Mouse (Mus musculus): ENCODE results near the gene Wscd2. TPM values are rescaled to one million over a fixed set of nuclear protein-coding genes. Genes with fewer than 3 reads are reported as not detected.

Gene Wscd2
- polyA plus RNA-seq, 1 experiment = not detected

GRCm38 (mm10) chr5:113471417-113471816 is 18.7 kb upstream of the Wscd2 start:
- Histone ChIP-seq H3K36me3 (ENCODE audit: control insufficient read depth) (no peaks in the 10 kb centered on the region), H3K4me1 (ENCODE audit: control insufficient read depth) (no peaks in the 10 kb centered on the region), H3K4me3 (replicated peaks) (no peak overlapping the region), H3K27me3 (ENCODE audit: control insufficient read depth) (no peaks in the 10 kb centered on the region), H3K9me3 (ENCODE audit: control insufficient read depth, low read length) (no peaks in the 10 kb centered on the region)
- TF ChIP-seq TAL1 (IDR thresholded peaks at IDR 0.05; ENCODE audit: low read length) (no peak), GATA1 (IDR thresholded peaks at IDR 0.05; ENCODE audit: low read length) (no peak)

- H3K9me3 ChIP-seq (ENCODE audit: control insufficient read depth, low read length) = no peaks in the 10 kb centered on the region
- H3K4me3 ChIP-seq (replicated peaks) = no peak overlapping the region
- H3K27me3 ChIP-seq (ENCODE audit: control insufficient read depth) = no peaks in the 10 kb centered on the region
- no peaks in the 10 kb centered on the region for H3K4me1 ChIP-seq (ENCODE audit: control insufficient read depth)
- TF ChIP-seq TAL1 (IDR thresholded peaks at IDR 0.05; ENCODE audit: low read length) (no peak), GATA1 (IDR thresholded peaks at IDR 0.05; ENCODE audit: low read length) (no peak)
- no peaks in the 10 kb centered on the region for H3K36me3 ChIP-seq (ENCODE audit: control insufficient read depth)
Measured at GRCm38 (mm10) chr5:113472339-113472738, 17.8 kb upstream of the Wscd2 start.

- H3K27me3 ChIP-seq (ENCODE audit: control insufficient read depth) = no peaks in the 10 kb centered on the region
- TF ChIP-seq GATA1 (IDR thresholded peaks at IDR 0.05; ENCODE audit: low read length) (no peak), TAL1 (IDR thresholded peaks at IDR 0.05; ENCODE audit: low read length) (no peak)
- peaks cover 2% of the 10 kb centered on the region; the same call in 1 of the 2 replicates for H3K9me3 ChIP-seq (ENCODE audit: control insufficient read depth, low read length)
- no peaks in the 10 kb centered on the region for H3K4me1 ChIP-seq (ENCODE audit: control insufficient read depth)
- H3K36me3 ChIP-seq (ENCODE audit: control insufficient read depth) = no peaks in the 10 kb centered on the region
- no peak overlapping the region for H3K4me3 ChIP-seq (replicated peaks)
Measured at GRCm38 (mm10) chr5:113476816-113477215, 13.3 kb upstream of the Wscd2 start.

GRCm38 (mm10) chr5:113479075-113479474 is 11.1 kb upstream of the Wscd2 start:
- TF ChIP-seq TAL1 (IDR thresholded peaks at IDR 0.05; ENCODE audit: low read length) (no peak), GATA1 (IDR thresholded peaks at IDR 0.05; ENCODE audit: low read length) (no peak)
- Histone ChIP-seq H3K4me1 (ENCODE audit: control insufficient read depth) (no peaks in the 10 kb centered on the region), H3K9me3 (ENCODE audit: control insufficient read depth, low read length) (peaks cover 2% of the 10 kb centered on the region; the same call in 1 of the 2 replicates), H3K36me3 (ENCODE audit: control insufficient read depth) (no peaks in the 10 kb centered on the region), H3K27me3 (ENCODE audit: control insufficient read depth) (no peaks in the 10 kb centered on the region), H3K4me3 (replicated peaks) (no peak overlapping the region)

- Histone ChIP-seq H3K9me3 (ENCODE audit: control insufficient read depth, low read length) (peaks cover 2% of the 10 kb centered on the region; the same call in 1 of the 2 replicates), H3K4me1 (ENCODE audit: control insufficient read depth) (no peaks in the 10 kb centered on the region), H3K36me3 (ENCODE audit: control insufficient read depth) (no peaks in the 10 kb centered on the region), H3K27me3 (ENCODE audit: control insufficient read depth) (no peaks in the 10 kb centered on the region), H3K4me3 (replicated peaks) (no peak overlapping the region)
- no peak for TF ChIP-seq TAL1 (IDR thresholded peaks at IDR 0.05; ENCODE audit: low read length)
- no peak for TF ChIP-seq GATA1 (IDR thresholded peaks at IDR 0.05; ENCODE audit: low read length)
Measured at GRCm38 (mm10) chr5:113480451-113480850, 9.7 kb upstream of the Wscd2 start.

- no peak for TF ChIP-seq GATA1 (IDR thresholded peaks at IDR 0.05; ENCODE audit: low read length)
- no peak for TF ChIP-seq TAL1 (IDR thresholded peaks at IDR 0.05; ENCODE audit: low read length)
- H3K27me3 ChIP-seq (ENCODE audit: control insufficient read depth) = peaks cover 16% of the 10 kb centered on the region
- H3K9me3 ChIP-seq (ENCODE audit: control insufficient read depth, low read length) = peaks cover 2% of the 10 kb centered on the region; the same call in 1 of the 2 replicates
Measured at GRCm38 (mm10) chr5:113485584-113486162, 4.5 kb upstream of the Wscd2 start.

GRCm38 (mm10) chr5:113487879-113488278 is 2.3 kb upstream of the Wscd2 start:
- Histone ChIP-seq H3K27me3 (ENCODE audit: control insufficient read depth) (peaks cover 29% of the 10 kb centered on the region), H3K4me3 (replicated peaks) (no peak overlapping the region), H3K4me1 (ENCODE audit: control insufficient read depth) (no peaks in the 10 kb centered on the region), H3K36me3 (ENCODE audit: control insufficient read depth) (no peaks in the 10 kb centered on the region), H3K9me3 (ENCODE audit: control insufficient read depth, low read length) (no peaks in the 10 kb centered on the region)
- TF ChIP-seq GATA1 (IDR thresholded peaks at IDR 0.05; ENCODE audit: low read length) (no peak), TAL1 (IDR thresholded peaks at IDR 0.05; ENCODE audit: low read length) (no peak)

More at GRCm38 (mm10) chr5:113485584-113486162, 4.5 kb upstream of the Wscd2 start:
- Histone ChIP-seq H3K36me3 (ENCODE audit: control insufficient read depth) (no peaks in the 10 kb centered on the region), H3K4me1 (ENCODE audit: control insufficient read depth) (no peaks in the 10 kb centered on the region), H3K4me3 (replicated peaks) (no peak overlapping the region)

- no peaks in the 10 kb centered on the region for H3K4me1 ChIP-seq (ENCODE audit: control insufficient read depth)
- no peaks in the 10 kb centered on the region for H3K36me3 ChIP-seq (ENCODE audit: control insufficient read depth)
- H3K9me3 ChIP-seq (ENCODE audit: control insufficient read depth, low read length) = no peaks in the 10 kb centered on the region; the same call in 1 of the 2 replicates
- H3K4me3 ChIP-seq (replicated peaks) = no peak overlapping the region
- TF ChIP-seq GATA1 (IDR thresholded peaks at IDR 0.05; ENCODE audit: low read length) = no peak
- TF ChIP-seq TAL1 (IDR thresholded peaks at IDR 0.05; ENCODE audit: low read length) = no peak
- peaks cover 29% of the 10 kb centered on the region for H3K27me3 ChIP-seq (ENCODE audit: control insufficient read depth)
Measured at GRCm38 (mm10) chr5:113489617-113490016, 516 bp upstream of the Wscd2 start.

- Histone ChIP-seq H3K36me3 (ENCODE audit: control insufficient read depth) (no peaks in the 10 kb centered on the region), H3K27me3 (ENCODE audit: control insufficient read depth) (peaks cover 29% of the 10 kb centered on the region), H3K9me3 (ENCODE audit: control insufficient read depth, low read length) (no peaks in the 10 kb centered on the region; the same call in 1 of the 2 replicates), H3K4me1 (ENCODE audit: control insufficient read depth) (no peaks in the 10 kb centered on the region), H3K4me3 (replicated peaks) (no peak overlapping the region)
- no peak for TF ChIP-seq TAL1 (IDR thresholded peaks at IDR 0.05; ENCODE audit: low read length)
- TF ChIP-seq GATA1 (IDR thresholded peaks at IDR 0.05; ENCODE audit: low read length) = no peak
Measured at GRCm38 (mm10) chr5:113490467-113491260, 531 bp downstream of the Wscd2 start.
